Mouse (Mus musculus): ENCODE measurements around the gene Pip4k2b. TPM values are rescaled to one million over a fixed set of nuclear protein-coding genes. Genes with fewer than 3 reads are reported as not detected.
"Not testable (repeated sequence)": the region's sequence is repeated elsewhere in the genome, so short reads cannot be mapped to it uniquely, and the experiment has no call there.

The Pip4k2b gene
- polyA plus RNA-seq, 1 experiment from 2014 or later: 2.3 TPM

GRCm38 (mm10) chr11:97742157-97742556 lies 2.3 kb downstream of the Pip4k2b start:
- ATAC-seq (ENCODE audit: insufficient read depth): no peak
- 89% methylated on average over 5 of the region's 5 CpGs for WGBS

GRCm38 (mm10) chr11:97740190-97740589 lies 4.3 kb downstream of the Pip4k2b start:
- Histone ChIP-seq H3K27me3 (ENCODE audit: insufficient read depth, low read length) (no peaks in the 10 kb centered on the region), H3K9ac (no peak overlapping the region), H3K4me1 (ENCODE audit: insufficient read depth) (peaks cover 10% of the 10 kb centered on the region; the same call in 1 of the 2 replicates), H3K4me3 (ENCODE audit: low read depth, low read length) (no peak overlapping the region), H3K9me3 (ENCODE audit: low read depth, low read length) (no peaks in the 10 kb centered on the region), H3K36me3 (ENCODE audit: insufficient read depth) (0 out of 2 replicates have a peak, but pooled peaks cover 3% of the 10 kb centered on the region), H3K4me2 (peak overlapping the region; percentile 32; the same call in 1 of the 2 replicates), H3K27ac (ENCODE audit: low read depth) (no peak overlapping the region; the same call in 1 of the 2 replicates)
- peak; percentile 52 for DNase-seq
- no peak for TF ChIP-seq CTCF (IDR thresholded peaks at IDR 0.05; ENCODE audit: low read depth)
- 51% methylated on average over 7 of the region's 7 CpGs for WGBS
- ATAC-seq (ENCODE audit: insufficient read depth): no peak

More at GRCm38 (mm10) chr11:97742157-97742556, 2.3 kb downstream of the Pip4k2b start:
- Histone ChIP-seq H3K9ac (peak overlapping the region; percentile 8; the same call in 1 of the 2 replicates), H3K36me3 (ENCODE audit: insufficient read depth) (peaks cover 17% of the 10 kb centered on the region), H3K9me3 (ENCODE audit: low read depth, low read length) (no peaks in the 10 kb centered on the region), H3K4me1 (ENCODE audit: insufficient read depth) (peaks cover 10% of the 10 kb centered on the region; the same call in 1 of the 2 replicates), H3K27me3 (ENCODE audit: insufficient read depth, low read length) (no peaks in the 10 kb centered on the region), H3K4me3 (ENCODE audit: low read depth, low read length) (no peak overlapping the region), H3K4me2 (peak overlapping the region; percentile 87), H3K27ac (ENCODE audit: low read depth) (no peak overlapping the region)
- DNase-seq: no peak
- no peak for TF ChIP-seq CTCF (IDR thresholded peaks at IDR 0.05; ENCODE audit: low read depth)

GRCm38 (mm10) chr11:97739155-97739554 lies 5.3 kb downstream of the Pip4k2b start:
- no peak for ATAC-seq (ENCODE audit: insufficient read depth)

GRCm38 (mm10) chr11:97738703-97739102 lies 5.8 kb downstream of the Pip4k2b start:
- Histone ChIP-seq H3K9me3 (ENCODE audit: low read depth, low read length) (no peaks in the 10 kb centered on the region), H3K4me1 (ENCODE audit: insufficient read depth) (peaks cover 10% of the 10 kb centered on the region; the same call in 1 of the 2 replicates), H3K27me3 (ENCODE audit: insufficient read depth, low read length) (no peaks in the 10 kb centered on the region), H3K4me2 (no peak overlapping the region), H3K9ac (no peak overlapping the region), H3K27ac (ENCODE audit: low read depth) (no peak overlapping the region), H3K4me3 (ENCODE audit: low read depth, low read length) (no peak overlapping the region), H3K36me3 (ENCODE audit: insufficient read depth) (0 out of 2 replicates have a peak, but pooled peaks cover 3% of the 10 kb centered on the region)
- WGBS: 52% methylated on average over 6 of the region's 6 CpGs
- peak; percentile 40; the same call in 1 of the 2 replicates for TF ChIP-seq CTCF (IDR thresholded peaks at IDR 0.05; ENCODE audit: low read depth)
- DNase-seq (peak; percentile 37), ATAC-seq (ENCODE audit: insufficient read depth) (no peak)

More at GRCm38 (mm10) chr11:97739155-97739554, 5.3 kb downstream of the Pip4k2b start:
- H3K9ac ChIP-seq: no peak overlapping the region
- TF ChIP-seq CTCF (IDR thresholded peaks at IDR 0.05; ENCODE audit: low read depth): peak; percentile 37; the same call in 1 of the 2 replicates
- no peak for DNase-seq
- no peaks in the 10 kb centered on the region for H3K9me3 ChIP-seq (ENCODE audit: low read depth, low read length)
- no peak overlapping the region for H3K4me2 ChIP-seq
- 83% methylated on average over 3 of the region's 3 CpGs for WGBS
- H3K27me3 ChIP-seq (ENCODE audit: insufficient read depth, low read length): no peaks in the 10 kb centered on the region
- peaks cover 10% of the 10 kb centered on the region; the same call in 1 of the 2 replicates for H3K4me1 ChIP-seq (ENCODE audit: insufficient read depth)
- 0 out of 2 replicates have a peak, but pooled peaks cover 3% of the 10 kb centered on the region for H3K36me3 ChIP-seq (ENCODE audit: insufficient read depth)
- no peak overlapping the region for H3K4me3 ChIP-seq (ENCODE audit: low read depth, low read length)
- no peak overlapping the region for H3K27ac ChIP-seq (ENCODE audit: low read depth)

- Histone ChIP-seq H3K4me1 (ENCODE audit: insufficient read depth) (peaks cover 2% of the 10 kb centered on the region; the same call in 1 of the 2 replicates), H3K27ac (ENCODE audit: low read depth) (no peak overlapping the region), H3K9me3 (ENCODE audit: low read depth, low read length) (no peaks in the 10 kb centered on the region), H3K36me3 (ENCODE audit: insufficient read depth) (0 out of 2 replicates have a peak, but pooled peaks cover 4% of the 10 kb centered on the region), H3K4me2 (no peak overlapping the region), H3K4me3 (ENCODE audit: low read depth, low read length) (no peak overlapping the region), H3K9ac (no peak overlapping the region), H3K27me3 (ENCODE audit: insufficient read depth, low read length) (no peaks in the 10 kb centered on the region)
- TF ChIP-seq CTCF (IDR thresholded peaks at IDR 0.05; ENCODE audit: low read depth): no peak
- WGBS: 62% methylated on average over 4 of the region's 4 CpGs
- ATAC-seq (ENCODE audit: insufficient read depth) (no peak), DNase-seq (no peak)
These were observed 6.9 kb downstream of the Pip4k2b start for GRCm38 (mm10) chr11:97737600-97737999.

GRCm38 (mm10) chr11:97736645-97737044 lies 7.9 kb downstream of the Pip4k2b start:
- no peak for DNase-seq
- no peaks in the 10 kb centered on the region for H3K4me1 ChIP-seq (ENCODE audit: insufficient read depth)
- H3K9me3 ChIP-seq (ENCODE audit: low read depth, low read length): no peaks in the 10 kb centered on the region
- H3K4me3 ChIP-seq (ENCODE audit: low read depth, low read length): no peak overlapping the region
- no peak for ATAC-seq (ENCODE audit: insufficient read depth)
- 85% methylated on average over 5 of the region's 5 CpGs for WGBS
- H3K27ac ChIP-seq (ENCODE audit: low read depth): no peak overlapping the region
- no peak for TF ChIP-seq CTCF (IDR thresholded peaks at IDR 0.05; ENCODE audit: low read depth)
- H3K4me2 ChIP-seq: no peak overlapping the region
- peaks cover 12% of the 10 kb centered on the region; the same call in 1 of the 2 replicates for H3K36me3 ChIP-seq (ENCODE audit: insufficient read depth)
- H3K9ac ChIP-seq: no peak overlapping the region
- no peaks in the 10 kb centered on the region for H3K27me3 ChIP-seq (ENCODE audit: insufficient read depth, low read length)

GRCm38 (mm10) chr11:97734810-97735209 lies 9.7 kb downstream of the Pip4k2b start:
- peaks cover 25% of the 10 kb centered on the region; the same call in 1 of the 2 replicates for H3K36me3 ChIP-seq (ENCODE audit: insufficient read depth)
- not testable (repeated sequence) for H3K4me2 ChIP-seq; H3K27ac ChIP-seq (ENCODE audit: low read depth); H3K9me3 ChIP-seq (ENCODE audit: low read depth, low read length); ATAC-seq (ENCODE audit: insufficient read depth); H3K4me1 ChIP-seq (ENCODE audit: insufficient read depth); H3K9ac ChIP-seq; H3K4me3 ChIP-seq (ENCODE audit: low read depth, low read length); DNase-seq; H3K27me3 ChIP-seq (ENCODE audit: insufficient read depth, low read length)
- WGBS: 87% methylated on average over 5 of the region's 5 CpGs
